Mouse (Mus musculus): ENCODE measurements around the gene Armt1. TPM values are rescaled to one million over a fixed set of nuclear protein-coding genes. Genes with fewer than 3 reads are reported as not detected.

Armt1 gene
- total RNA-seq, 2 experiments from 2014 or later = 24.8 to 25.1 TPM

DNA sequence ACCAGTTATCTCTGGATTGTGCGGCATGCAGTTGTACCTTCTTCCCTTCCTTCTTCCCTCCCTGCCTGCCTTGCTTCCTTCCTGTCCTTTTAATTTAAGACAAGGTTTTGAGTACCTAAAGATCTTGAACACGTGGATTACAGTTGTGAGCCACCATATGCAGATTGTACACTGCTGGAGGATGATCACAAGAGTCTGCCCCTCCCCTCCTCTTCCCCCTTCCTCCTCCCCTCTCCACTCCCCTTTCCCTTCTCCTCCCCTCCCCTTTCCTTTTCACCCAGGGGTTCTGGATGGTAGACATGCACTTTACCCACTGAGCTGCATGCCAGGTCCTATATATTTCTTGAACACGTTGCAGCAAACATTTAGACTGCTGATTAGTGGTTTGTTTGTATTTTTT is 3.1 kb downstream of the Armt1 start:
- no peak for DNase-seq

DNA sequence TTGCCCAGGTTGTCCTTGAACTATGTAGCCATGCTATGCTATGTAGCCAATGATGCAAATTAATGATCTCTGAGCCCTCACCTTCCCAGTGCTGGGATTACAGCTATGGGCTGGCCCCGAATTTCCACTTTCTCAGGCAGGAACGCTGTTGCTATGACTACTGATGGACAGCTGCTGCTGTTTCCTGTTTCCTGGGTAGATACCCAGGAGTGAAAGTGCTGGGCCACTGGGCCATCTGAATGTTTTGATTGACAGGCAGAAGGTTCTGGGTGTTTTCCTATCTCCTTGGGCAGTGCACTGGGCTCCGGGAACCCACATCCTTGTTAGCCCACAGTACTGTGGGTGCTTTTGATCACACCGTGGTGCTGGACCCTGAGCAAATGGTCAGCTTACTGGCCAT is 24.1 kb downstream of the Armt1 start:
- no peak for DNase-seq

DNA sequence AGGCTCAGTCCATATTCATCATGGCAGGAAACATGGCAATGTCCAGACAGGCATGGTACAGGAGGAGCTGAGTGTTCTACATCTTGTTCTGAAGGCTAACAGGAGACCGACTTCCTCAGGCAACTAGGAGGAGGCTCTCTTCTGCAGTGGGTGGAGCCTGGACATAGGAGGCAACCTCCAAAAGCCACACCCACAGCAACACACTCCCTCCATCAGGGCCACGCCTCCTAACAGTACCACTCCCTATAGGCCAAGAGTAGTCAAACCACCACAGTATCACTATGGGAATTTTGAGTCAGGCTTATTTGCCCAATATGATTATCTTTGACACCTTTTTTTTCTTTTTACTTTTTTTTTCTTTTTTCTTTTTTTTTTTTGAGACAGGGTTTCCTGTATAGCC is 27.9 kb downstream of the Armt1 start:
- DNase-seq = no peak

DNA sequence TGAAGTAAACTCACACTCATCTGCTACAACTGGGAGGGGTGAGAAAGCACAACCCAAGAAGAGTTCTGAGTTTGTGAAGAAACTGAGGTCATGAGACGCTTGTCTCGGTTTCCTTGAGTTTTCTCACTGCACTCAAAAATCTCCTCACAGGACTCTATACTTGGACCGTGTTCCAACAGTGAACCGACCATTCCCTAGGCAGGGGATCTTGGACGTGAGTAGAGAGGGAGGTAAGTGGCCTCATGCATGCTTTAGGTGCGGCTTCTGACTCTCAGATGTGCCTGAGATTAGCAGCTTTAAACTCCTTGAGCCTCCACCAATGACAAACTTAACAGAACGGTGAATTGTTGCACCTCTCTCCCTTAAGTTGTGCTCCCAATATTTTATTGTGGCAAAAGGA is 33.5 kb downstream of the Armt1 start:
- DNase-seq = no peak

DNA sequence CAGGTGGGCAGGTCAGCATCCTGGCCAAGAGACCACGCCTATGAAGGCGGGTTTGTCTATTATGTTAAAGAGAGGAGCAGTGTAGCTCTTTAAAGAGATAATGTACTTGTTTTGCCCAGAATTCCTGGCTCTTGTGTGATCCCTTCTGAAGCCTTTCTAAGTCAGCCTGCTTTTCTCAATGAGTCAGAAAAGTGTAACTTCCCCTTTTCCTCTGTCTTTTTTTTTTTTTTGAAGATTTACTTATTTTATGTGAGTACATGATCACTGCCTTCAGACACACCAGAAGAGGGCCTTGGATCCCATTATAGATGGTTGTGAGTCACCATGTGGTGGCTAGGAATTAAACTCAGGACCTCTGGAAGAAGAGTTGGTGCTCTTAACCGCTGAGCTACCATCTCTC is 37.1 kb downstream of the Armt1 start:
- DNase-seq = no peak

DNA sequence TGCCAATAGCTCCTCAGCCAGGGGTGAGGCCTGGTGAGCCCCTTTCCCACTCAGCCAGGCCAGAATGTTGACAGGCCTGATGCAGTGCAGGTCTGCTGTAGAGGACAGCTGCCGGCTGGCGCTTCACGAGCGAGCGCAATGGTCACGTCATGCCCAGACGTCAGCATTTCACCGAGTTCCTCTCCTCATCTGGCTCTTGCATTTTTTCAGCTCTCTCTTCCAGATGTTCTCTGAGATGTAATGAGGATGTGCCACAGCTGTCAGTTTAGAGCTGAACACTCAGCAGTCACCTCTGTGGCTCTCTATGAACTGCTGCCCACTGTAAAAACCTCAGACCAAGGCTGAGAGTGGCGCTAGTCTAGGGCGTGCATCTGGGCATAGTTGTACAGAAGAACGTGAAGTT is 41.3 kb downstream of the Armt1 start:
- DNase-seq = no peak

DNA sequence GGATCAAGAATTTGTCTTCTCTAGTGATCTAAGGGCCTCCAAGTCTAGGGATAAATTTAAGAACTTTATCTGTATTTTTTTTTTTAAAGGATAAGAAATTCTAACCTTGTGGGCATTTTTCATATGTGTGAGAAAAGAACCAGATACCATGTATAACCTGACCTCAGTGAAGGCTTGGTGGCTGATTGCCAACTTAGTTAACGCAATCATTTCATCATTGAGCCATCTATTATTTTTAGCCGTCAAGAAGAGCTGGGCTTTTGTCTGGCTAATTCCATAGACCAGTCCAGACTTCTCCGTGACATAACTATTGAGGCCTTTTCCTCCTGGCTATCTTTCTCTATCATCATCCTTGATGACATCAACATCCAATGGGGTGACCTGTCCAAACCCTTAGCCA is 43.2 kb downstream of the Armt1 start:
- DNase-seq = no peak

DNA sequence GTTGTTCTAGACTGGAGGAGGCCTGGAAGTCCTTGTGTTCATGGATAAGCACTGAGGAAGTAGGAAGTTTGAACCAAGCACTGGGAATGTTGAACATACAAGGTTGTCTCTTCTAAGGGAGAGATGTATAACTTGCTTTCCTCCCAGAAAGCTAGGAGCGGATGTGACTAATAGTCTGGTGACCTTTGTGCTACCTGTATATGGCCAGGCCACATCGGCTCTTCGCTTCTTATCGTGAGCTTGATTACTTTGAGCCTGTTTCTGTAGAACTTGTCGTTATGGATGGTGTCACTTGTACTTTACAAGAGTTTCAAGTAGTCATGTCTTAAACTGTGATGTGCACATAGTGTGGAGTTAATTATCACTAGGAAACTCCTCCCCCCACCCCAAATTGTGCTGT is 44.3 kb downstream of the Armt1 start:
- no peak for DNase-seq

DNA sequence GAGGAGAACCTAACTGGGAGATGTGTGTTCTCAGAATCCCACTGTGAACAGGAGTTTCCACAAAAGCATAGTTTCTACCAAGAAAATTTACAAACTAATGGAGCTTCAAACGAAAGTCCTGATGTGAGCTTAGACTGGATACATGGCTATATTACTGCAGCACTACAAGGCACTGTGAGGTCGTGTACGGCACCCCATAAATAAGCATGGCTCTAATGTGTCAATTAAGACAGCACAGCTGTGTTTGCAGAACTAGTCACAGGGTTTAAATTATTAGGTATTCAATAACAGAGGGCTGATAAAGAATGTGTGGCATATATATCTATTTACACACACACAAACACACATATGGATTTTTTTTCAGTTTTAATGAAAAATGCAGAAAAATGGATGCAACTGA is 48.7 kb downstream of the Armt1 start:
- DNase-seq = no peak

DNA sequence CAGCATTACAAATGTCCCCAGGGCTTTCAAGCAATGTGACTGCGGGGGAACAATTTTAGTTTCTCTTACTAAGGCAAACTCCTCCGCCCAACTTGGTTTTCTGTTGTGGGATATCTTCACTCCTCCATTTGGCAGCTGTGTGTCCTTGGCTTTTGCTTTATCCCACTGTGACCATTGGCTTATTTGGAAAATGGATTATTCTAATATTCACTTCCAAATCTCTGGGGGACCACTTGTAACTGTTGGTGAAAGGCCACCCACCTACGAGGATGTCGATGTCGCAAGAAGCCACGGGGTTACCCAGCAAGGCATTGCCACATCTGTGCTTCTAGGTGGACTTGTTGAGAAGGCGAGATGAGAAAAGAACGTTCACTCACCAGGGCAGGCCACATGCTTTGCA is 49.4 kb downstream of the Armt1 start:
- DNase-seq = no peak

DNA sequence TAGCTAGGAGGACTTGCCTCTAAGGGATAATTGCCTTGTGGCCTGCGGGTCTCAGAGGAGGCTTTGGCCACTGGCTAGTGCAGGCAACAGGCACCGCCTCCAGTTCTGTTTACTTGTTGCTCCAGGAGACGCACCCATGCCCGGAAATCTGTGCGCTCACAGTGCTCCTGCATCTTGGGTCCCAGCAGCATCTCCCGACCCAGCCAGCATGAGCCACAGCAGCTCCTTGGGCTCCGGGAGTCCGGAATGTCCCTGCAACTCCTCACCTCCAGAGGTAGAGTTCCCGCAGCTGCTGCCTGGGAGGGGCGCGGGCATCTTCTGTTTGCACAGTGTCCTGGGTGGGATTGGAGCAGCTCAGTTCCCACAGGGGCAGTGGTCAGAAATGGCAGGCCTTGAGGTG is 50.1 kb downstream of the Armt1 start, which contains the start of gene Ccdc170:
Ccdc170 (plus strand) TSS at position 148 of the 400 bp plus-strand sequence.
- no peak for DNase-seq

DNA sequence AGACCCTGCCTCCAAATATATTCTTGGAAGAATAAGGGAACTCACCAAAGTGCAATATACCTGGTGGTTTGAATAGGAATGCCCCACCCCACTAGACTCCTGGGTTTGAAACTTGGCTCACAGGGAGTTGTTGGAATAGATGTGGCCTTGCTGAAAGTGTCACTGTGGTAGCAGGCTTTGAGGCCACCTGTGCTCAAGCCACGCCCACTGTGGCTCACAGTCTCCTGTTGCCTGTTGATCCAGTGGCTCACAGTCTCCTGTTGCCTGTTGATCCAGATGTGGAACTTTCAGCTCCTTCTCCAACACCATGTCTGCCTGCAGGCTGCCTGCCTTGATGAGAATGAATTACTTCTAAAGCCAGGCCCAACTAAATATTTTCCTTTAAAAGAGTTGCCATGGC is 51.6 kb downstream of the Armt1 start:
- no peak for DNase-seq

DNA sequence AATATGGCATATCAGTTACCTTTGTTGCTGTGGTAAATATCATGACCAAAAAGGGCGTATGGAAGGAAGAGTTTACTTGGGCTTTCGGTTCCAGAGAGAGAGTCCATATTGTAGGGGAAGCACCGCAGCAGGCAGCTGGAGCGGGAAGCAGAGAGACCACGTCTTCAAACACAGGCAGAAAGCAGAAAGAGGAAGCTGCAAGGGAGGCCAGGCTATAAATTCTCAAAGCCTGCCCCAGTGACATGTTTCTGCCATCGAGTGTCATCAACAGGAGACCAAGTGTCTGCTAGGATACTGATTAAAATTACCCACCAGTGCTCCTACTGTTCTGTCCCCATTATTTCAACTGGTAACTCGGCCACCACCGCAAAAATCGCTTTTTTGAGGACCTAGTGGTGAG is 52.7 kb downstream of the Armt1 start:
- DNase-seq = no peak

DNA sequence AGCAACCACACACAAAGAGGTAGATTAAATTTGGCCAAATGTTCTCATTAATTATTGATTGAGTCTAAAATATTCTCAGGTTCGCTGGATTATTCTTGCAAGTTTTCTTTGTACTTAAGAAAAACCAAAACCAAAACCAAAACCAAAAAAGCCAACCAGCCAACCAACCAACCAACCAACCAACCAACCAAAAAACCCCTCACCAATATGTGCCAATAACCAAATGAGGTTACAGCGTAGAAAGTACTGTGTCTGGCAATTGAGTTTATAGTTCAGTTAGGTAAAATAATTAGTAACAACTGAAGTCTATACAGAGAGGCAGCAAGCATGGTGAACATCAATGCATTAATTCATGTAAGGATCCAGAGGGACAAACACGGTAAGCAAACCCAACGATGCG is 57.6 kb downstream of the Armt1 start:
- no peak for DNase-seq

DNA sequence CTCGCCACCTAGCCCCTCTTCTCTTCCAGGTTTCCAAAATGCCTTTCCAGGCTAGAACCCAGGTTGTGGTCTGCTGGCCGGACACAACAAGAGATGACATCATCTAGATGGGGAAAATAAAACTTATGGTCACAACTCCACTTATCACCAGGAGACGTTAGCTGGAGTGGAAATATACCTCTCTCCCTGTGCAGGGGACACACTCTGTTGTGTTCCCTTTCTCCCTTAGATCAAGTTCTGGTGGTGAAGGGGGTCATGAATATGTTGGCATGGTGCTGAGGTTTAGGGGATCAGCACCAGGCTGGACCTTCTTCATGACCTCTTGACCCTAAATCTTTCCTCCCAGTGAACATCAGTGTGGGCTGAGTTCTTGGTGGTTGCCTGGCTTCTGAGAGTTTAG is 59.0 kb downstream of the Armt1 start:
- no peak for DNase-seq

DNA sequence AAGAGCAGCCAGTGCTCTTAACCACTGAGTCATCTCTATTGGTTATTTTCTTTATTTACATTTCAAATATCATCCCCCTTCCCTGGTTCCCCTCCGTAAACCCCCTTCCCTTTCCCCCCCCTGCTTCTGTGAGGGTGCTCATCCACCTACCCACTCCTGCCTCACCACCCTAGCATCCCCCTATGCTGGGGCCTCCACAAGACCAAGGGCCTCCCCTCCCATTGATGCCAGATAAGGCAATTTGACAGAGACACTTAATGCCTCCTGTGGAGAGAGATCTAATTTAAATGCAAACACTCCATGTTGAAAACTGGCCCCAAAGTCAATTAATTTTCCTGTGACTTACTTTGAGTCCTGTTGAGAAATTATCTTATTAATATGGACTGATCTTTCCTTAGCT is 59.8 kb downstream of the Armt1 start:
- DNase-seq = no peak

DNA sequence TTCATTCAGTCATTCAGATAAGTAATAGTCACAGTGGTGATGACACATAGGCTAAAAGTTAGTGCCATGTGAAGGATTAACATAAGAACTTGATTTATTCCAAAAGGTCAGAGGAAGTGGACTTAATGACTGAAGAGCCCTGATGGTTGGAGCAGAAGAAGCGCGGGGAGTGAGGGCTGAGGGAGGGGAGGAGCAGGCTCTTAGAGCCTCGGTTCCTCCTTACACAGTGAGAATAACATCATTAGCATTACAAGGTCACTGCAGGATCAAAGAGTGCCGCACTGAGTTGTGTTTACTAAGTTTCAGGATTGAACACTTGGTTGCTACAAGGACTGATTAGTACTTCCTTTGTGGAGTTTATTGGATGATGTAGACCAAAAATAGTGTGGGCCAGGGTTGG is 60.6 kb downstream of the Armt1 start:
- DNase-seq = no peak

DNA sequence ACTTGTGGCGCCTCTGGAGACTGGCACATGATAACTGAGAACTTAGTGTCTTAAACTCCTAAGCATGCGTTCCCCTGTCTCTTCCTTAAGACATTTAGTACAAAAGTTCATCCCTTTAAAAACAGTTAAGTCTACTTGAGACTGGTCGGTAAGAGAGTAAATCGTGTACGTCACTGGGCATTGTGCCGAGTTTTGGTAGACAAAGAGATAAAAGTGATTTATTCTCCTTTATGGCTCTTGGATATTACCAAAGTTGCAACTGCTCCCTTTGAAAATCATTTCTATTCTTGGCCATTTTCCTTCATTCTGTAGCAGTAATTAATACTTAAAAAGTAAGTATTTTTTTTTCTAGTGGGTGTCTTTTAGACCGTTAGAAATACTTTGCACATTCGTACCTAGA is 71.0 kb downstream of the Armt1 start:
- no peak for DNase-seq

Other genes starting within 250 kb of the Armt1 start
- 10 to 100 TPM; 10.6 to 14.6 TPM for gene Akap12, start 166.1 kb upstream of the Armt1 start, total RNA-seq (2021)
- gene Zbtb2, start 44.4 kb upstream of the Armt1 start, total RNA-seq (2021) = 10 to 100 TPM; 12.4 to 13.4 TPM
- gene Rmnd1, start 79 bp upstream of the Armt1 start, total RNA-seq (2021) = 10 to 100 TPM; 39.5 to 40.6 TPM
- under 1 TPM; 0.32 to 0.96 TPM for gene Ccdc170, start 50.0 kb downstream of the Armt1 start, total RNA-seq (2021)
- gene Esr1, start 179.1 kb downstream of the Armt1 start, total RNA-seq (2021) = 1 to 10 TPM; 2.3 to 2.7 TPM

All from layer of hippocampus, postnatal 36 days (tissue).